Mouse (Mus musculus) forebrain, embryonic 10.5 days (tissue): ENCODE results near the gene Ttc29. TPM values are rescaled to one million over a fixed set of nuclear protein-coding genes. Genes with fewer than 3 reads are reported as not detected.

ENCODE experiments used
- DNase-seq: peaks from one replicate; pipeline ENCODE4 v3.0.0-alpha.2; 2017; ENCODE audit warnings: low spot score; ENCODE audit errors: extremely low spot score
- H3K27ac ChIP-seq: fragments of 300-500 bp; sonication (generic); 2 replicates; pipeline ENCODE4 v1.5.1; 2016; ENCODE audit warnings: mild to moderate bottlenecking
- H3K27me3 ChIP-seq: fragments of 300-500 bp; sonication (generic); 2 replicates; pipeline ENCODE4 v1.6.1; 2016; ENCODE audit warnings: mild to moderate bottlenecking; ENCODE audit not compliant: poor library complexity, severe bottlenecking
- H3K36me3 ChIP-seq: fragments of 300-500 bp; sonication (generic); replicated peaks from 2 replicates; pipeline ENCODE4 v1.6.1; 2016; ENCODE audit warnings: mild to moderate bottlenecking, moderate library complexity
- H3K4me1 ChIP-seq: fragments of 300-500 bp; sonication (generic); 2 replicates; pipeline ENCODE4 v1.6.1; 2016
- H3K4me3 ChIP-seq: fragments of 300-500 bp; sonication (generic); 2 replicates; pipeline ENCODE4 v1.5.1; 2016; ENCODE audit warnings: mild to moderate bottlenecking, moderate library complexity
- H3K9me3 ChIP-seq: fragments of 300-500 bp; sonication (generic); 2 replicates; pipeline ENCODE4 v1.6.1; 2016; ENCODE audit warnings: mild to moderate bottlenecking, moderate library complexity
- WGBS: fragments of 180-500 bp; shearing (Covaris S2); methylation state at CpG from one replicate; pipeline ENCODE4 v1.1.7; 2016; 5-methylcytosine and 5-hydroxymethylcytosine counted together
- polyA plus RNA-seq: library from polyadenylated mRNA; unstranded; fragments of >200 nt; fragmentation: Nextera tagmentation; extraction: Ambion mirVana; gene quantifications from 2 replicates; pipeline ENCODE4 v1.2.1, GENCODE M21; 2016

The Ttc29 gene
- polyA plus RNA-seq, 1 experiment from 2014 or later = 0.21 TPM

GRCm38 (mm10) chr8:78251115-78251514, 38.0 kb downstream of the Ttc29 start:
- Histone ChIP-seq H3K4me1 (peaks cover 13% of the 10 kb centered on the region), H3K9me3 (no peaks in the 10 kb centered on the region)
- 52% methylated on average over 2 of the region's 3 CpGs for WGBS

GRCm38 (mm10) chr8:78254374-78254773, 41.3 kb downstream of the Ttc29 start:
- 91% methylated on average over 4 of the region's 4 CpGs for WGBS
- Histone ChIP-seq H3K4me3 (no peak overlapping the region), H3K36me3 (no peaks in the 10 kb centered on the region), H3K27ac (no peak overlapping the region), H3K27me3 (no peaks in the 10 kb centered on the region), H3K4me1 (peaks cover 13% of the 10 kb centered on the region), H3K9me3 (no peaks in the 10 kb centered on the region)
- no peak for DNase-seq

More at GRCm38 (mm10) chr8:78251115-78251514, 38.0 kb downstream of the Ttc29 start:
- Histone ChIP-seq H3K36me3 (no peaks in the 10 kb centered on the region), H3K4me3 (no peak overlapping the region), H3K27ac (no peak overlapping the region), H3K27me3 (no peaks in the 10 kb centered on the region)
- no peak for DNase-seq

- WGBS = 92% methylated on average over 3 of the region's 3 CpGs
Measured at GRCm38 (mm10) chr8:78255011-78255410, 41.9 kb downstream of the Ttc29 start.

GRCm38 (mm10) chr8:78265506-78265905, 52.4 kb downstream of the Ttc29 start:
- H3K4me1 ChIP-seq = peaks cover 9% of the 10 kb centered on the region
- no peak overlapping the region for H3K4me3 ChIP-seq
- DNase-seq = no peak
- WGBS = 70% methylated on average over 5 of the region's 5 CpGs
- no peak overlapping the region for H3K27ac ChIP-seq
- no peaks in the 10 kb centered on the region for H3K9me3 ChIP-seq
- peaks cover 14% of the 10 kb centered on the region; the same call in 1 of the 2 replicates for H3K27me3 ChIP-seq
- no peaks in the 10 kb centered on the region for H3K36me3 ChIP-seq

More at GRCm38 (mm10) chr8:78255011-78255410, 41.9 kb downstream of the Ttc29 start:
- no peaks in the 10 kb centered on the region for H3K27me3 ChIP-seq
- no peaks in the 10 kb centered on the region for H3K9me3 ChIP-seq
- H3K4me3 ChIP-seq = no peak overlapping the region
- H3K27ac ChIP-seq = no peak overlapping the region
- H3K36me3 ChIP-seq = no peaks in the 10 kb centered on the region
- DNase-seq = no peak
- peaks cover 13% of the 10 kb centered on the region for H3K4me1 ChIP-seq

- Histone ChIP-seq H3K4me3 (no peak overlapping the region), H3K27ac (no peak overlapping the region), H3K27me3 (peaks cover 14% of the 10 kb centered on the region; the same call in 1 of the 2 replicates), H3K9me3 (no peaks in the 10 kb centered on the region), H3K4me1 (peaks cover 9% of the 10 kb centered on the region), H3K36me3 (no peaks in the 10 kb centered on the region)
- 58% methylated on average over 3 of the region's 3 CpGs for WGBS
- no peak for DNase-seq
Measured at GRCm38 (mm10) chr8:78266231-78266630, 53.1 kb downstream of the Ttc29 start.

- Histone ChIP-seq H3K27me3 (peaks cover 14% of the 10 kb centered on the region; the same call in 1 of the 2 replicates), H3K27ac (no peak overlapping the region), H3K4me1 (peaks cover 15% of the 10 kb centered on the region), H3K4me3 (peak overlapping the region; percentile 26; the same call in 1 of the 2 replicates), H3K9me3 (no peaks in the 10 kb centered on the region), H3K36me3 (no peaks in the 10 kb centered on the region)
- 5% methylated on average over 7 of the region's 7 CpGs for WGBS
- DNase-seq = peak; percentile 22
Measured at GRCm38 (mm10) chr8:78267894-78268411, 54.9 kb downstream of the Ttc29 start.

- no peaks in the 10 kb centered on the region for H3K9me3 ChIP-seq
Measured at GRCm38 (mm10) chr8:78269281-78269680, 56.2 kb downstream of the Ttc29 start.

GRCm38 (mm10) chr8:78271391-78271790, 58.3 kb downstream of the Ttc29 start:
- no peak overlapping the region for H3K27ac ChIP-seq
- peaks cover 15% of the 10 kb centered on the region for H3K4me1 ChIP-seq
- 80% methylated on average over 5 of the region's 5 CpGs for WGBS
- H3K27me3 ChIP-seq = peaks cover 14% of the 10 kb centered on the region; the same call in 1 of the 2 replicates
- DNase-seq = no peak
- no peaks in the 10 kb centered on the region for H3K9me3 ChIP-seq
- no peak overlapping the region for H3K4me3 ChIP-seq
- no peaks in the 10 kb centered on the region for H3K36me3 ChIP-seq

More at GRCm38 (mm10) chr8:78269281-78269680, 56.2 kb downstream of the Ttc29 start:
- DNase-seq = no peak
- 81% methylated on average over 10 of the region's 10 CpGs for WGBS
- H3K4me3 ChIP-seq = no peak overlapping the region
- no peaks in the 10 kb centered on the region for H3K36me3 ChIP-seq
- H3K27ac ChIP-seq = no peak overlapping the region
- peaks cover 15% of the 10 kb centered on the region for H3K4me1 ChIP-seq
- H3K27me3 ChIP-seq = peaks cover 14% of the 10 kb centered on the region; the same call in 1 of the 2 replicates

GRCm38 (mm10) chr8:78276120-78276519, 63.0 kb downstream of the Ttc29 start:
- no peaks in the 10 kb centered on the region for H3K36me3 ChIP-seq
- 86% methylated on average over 8 of the region's 8 CpGs for WGBS
- no peak overlapping the region for H3K27ac ChIP-seq
- DNase-seq = no peak
- H3K27me3 ChIP-seq = no peaks in the 10 kb centered on the region
- H3K4me3 ChIP-seq = no peak overlapping the region
- H3K4me1 ChIP-seq = peaks cover 7% of the 10 kb centered on the region
- no peaks in the 10 kb centered on the region for H3K9me3 ChIP-seq

GRCm38 (mm10) chr8:78277411-78277810, 64.3 kb downstream of the Ttc29 start:
- H3K27me3 ChIP-seq = no peaks in the 10 kb centered on the region
- DNase-seq = no peak
- no peaks in the 10 kb centered on the region for H3K36me3 ChIP-seq
- no peak overlapping the region for H3K27ac ChIP-seq
- WGBS = 91% methylated on average over 2 of the region's 2 CpGs
- H3K4me3 ChIP-seq = no peak overlapping the region
- H3K4me1 ChIP-seq = no peaks in the 10 kb centered on the region
- no peaks in the 10 kb centered on the region for H3K9me3 ChIP-seq

- Histone ChIP-seq H3K27me3 (no peaks in the 10 kb centered on the region), H3K27ac (no peak overlapping the region), H3K9me3 (no peaks in the 10 kb centered on the region), H3K36me3 (no peaks in the 10 kb centered on the region), H3K4me3 (no peak overlapping the region), H3K4me1 (no peaks in the 10 kb centered on the region)
- 95% methylated on average over 5 of the region's 5 CpGs for WGBS
- no peak for DNase-seq
Measured at GRCm38 (mm10) chr8:78278598-78278997, 65.5 kb downstream of the Ttc29 start.

GRCm38 (mm10) chr8:78284805-78285204, 71.7 kb downstream of the Ttc29 start:
- Histone ChIP-seq H3K4me1 (no peaks in the 10 kb centered on the region), H3K27ac (no peak overlapping the region), H3K9me3 (no peaks in the 10 kb centered on the region), H3K36me3 (no peaks in the 10 kb centered on the region), H3K27me3 (no peaks in the 10 kb centered on the region), H3K4me3 (no peak overlapping the region)
- 72% methylated on average over 2 of the region's 2 CpGs for WGBS
- no peak for DNase-seq

GRCm38 (mm10) chr8:78285366-78285765, 72.3 kb downstream of the Ttc29 start:
- no peaks in the 10 kb centered on the region for H3K27me3 ChIP-seq
- H3K27ac ChIP-seq = no peak overlapping the region
- DNase-seq = no peak
- H3K4me1 ChIP-seq = no peaks in the 10 kb centered on the region
- no peaks in the 10 kb centered on the region for H3K36me3 ChIP-seq
- H3K9me3 ChIP-seq = no peaks in the 10 kb centered on the region
- no peak overlapping the region for H3K4me3 ChIP-seq
- 86% methylated on average over 4 of the region's 4 CpGs for WGBS
